In genomic region chr9:21609861-21610260, GRCm38 (mm10) we compare ENCODE assay signal across 13 mouse cellular contexts. TPM values are rescaled to one million over a fixed set of nuclear protein-coding genes. Genes with fewer than 3 reads are reported as not detected.
DNase-seq lines count a peak whose midpoint lies in the region; ATAC-seq lines count a peak whose summit lies in the region.
"Had no signal": no experiment of that assay in that cellular context is flagged by ENCODE, and none has a peak within 500 bp of the region (broad histone marks: within the 10 kb centered on the region; RNA-seq: fewer than 3 reads in every experiment).

No protein-coding gene starts in this region.

- no peaks in the 10 kb centered on the region for H3K36me3 ChIP-seq in liver, embryonic 13.5 days
- H3K36me3 ChIP-seq in heart, embryonic 10.5 days = no peaks in the 10 kb centered on the region
- H3K36me3 ChIP-seq: forebrain, embryonic 12.5 days; hindbrain, embryonic 15.5 days; limb, embryonic 12.5 days; midbrain, embryonic 10.5 days had no signal

- DNase-seq in liver, embryonic 13.5 days = no peak
- DNase-seq in liver = no peak
- DNase-seq in adrenal gland, postnatal 36 days = peak; percentile 68 to 78
- DNase-seq in thymus, postnatal 14 days = peak; percentile 78
- DNase-seq in retina, postnatal 1 day = no peak
- no peak for DNase-seq in heart, embryonic 10.5 days (ENCODE audit: low spot score)
- DNase-seq in left cerebral cortex, adult 11 months (ENCODE audit: low spot score) = no peak
- DNase-seq: kidney, postnatal 36 days had no signal

- H3K4me1 ChIP-seq in liver, embryonic 13.5 days (replicated peaks) = peaks cover 10% of the 10 kb centered on the region
- H3K4me1 ChIP-seq in heart, embryonic 10.5 days = no peaks in the 10 kb centered on the region

- H3K9ac ChIP-seq in liver, embryonic 13.5 days = no peak overlapping the region
- H3K9ac ChIP-seq: forebrain, embryonic 12.5 days; hindbrain, embryonic 15.5 days; limb, embryonic 12.5 days had no signal

- H3K27ac ChIP-seq in liver, embryonic 13.5 days = no peak overlapping the region
- H3K27ac ChIP-seq in heart, embryonic 10.5 days = no peak overlapping the region
- H3K27ac ChIP-seq: forebrain, embryonic 12.5 days; hindbrain, embryonic 15.5 days; limb, embryonic 12.5 days; midbrain, embryonic 10.5 days had no signal

- no peaks in the 10 kb centered on the region for H3K27me3 ChIP-seq in liver, embryonic 13.5 days
- no peaks in the 10 kb centered on the region for H3K27me3 ChIP-seq in heart, embryonic 10.5 days (ENCODE audit: insufficient read depth, poor library complexity, severe bottlenecking)
- H3K27me3 ChIP-seq: forebrain, embryonic 12.5 days; hindbrain, embryonic 15.5 days; limb, embryonic 12.5 days had no signal

- 69% methylated on average over 1 of the region's 1 CpGs for WGBS in liver, embryonic 13.5 days (ENCODE audit: insufficient replicate concordance)
- 74% methylated on average over 1 of the region's 1 CpGs for WGBS in heart, embryonic 10.5 days

- no peaks in the 10 kb centered on the region for H3K9me3 ChIP-seq in liver, embryonic 13.5 days (replicated peaks)
- H3K9me3 ChIP-seq in heart, embryonic 10.5 days = no peaks in the 10 kb centered on the region
- H3K9me3 ChIP-seq: forebrain, embryonic 12.5 days; hindbrain, embryonic 15.5 days; limb, embryonic 12.5 days; midbrain, embryonic 10.5 days had no signal

- no peak overlapping the region for H3K4me2 ChIP-seq in liver, embryonic 13.5 days
- H3K4me2 ChIP-seq: forebrain, embryonic 12.5 days; hindbrain, embryonic 15.5 days; limb, embryonic 12.5 days had no signal

- peak; percentile 50; the same call in 1 of the 2 replicates for ATAC-seq in liver, embryonic 13.5 days (ENCODE audit: low read depth)
- ATAC-seq in megakaryocyte progenitor cell, adult 5-6 weeks (replicated peaks; ENCODE audit: poor library complexity) = peak; percentile 99

- no peak overlapping the region for H3K4me3 ChIP-seq in liver, embryonic 13.5 days (replicated peaks)
- no peak overlapping the region for H3K4me3 ChIP-seq in heart, embryonic 10.5 days
- H3K4me3 ChIP-seq: forebrain, embryonic 12.5 days; hindbrain, embryonic 15.5 days; limb, embryonic 12.5 days; midbrain, embryonic 10.5 days had no signal

RNA-seq across cellular contexts. Expression of gene Smarca4, which starts 6.1 kb away (rescaled TPM):
- polyA plus RNA-seq in liver, embryonic 13.5 days (2015; fragmentation: Nextera tagmentation; extraction: Ambion mirVana) = 26.5 and 29.5 TPM in 2 replicates
- 10 to 100 TPM; 74.6 to 80.8 TPM for total RNA-seq in adrenal gland, postnatal 36 days (2021)
- total RNA-seq in megakaryocyte progenitor cell, adult 5-6 weeks (2015) = 58.8 and 63.2 TPM in 2 replicates
- total RNA-seq in megakaryocyte progenitor cell, adult 5-6 weeks (2017) = 64.0 and 71.1 TPM in 2 replicates
- polyA plus RNA-seq in heart, embryonic 10.5 days (2016; fragmentation: Nextera tagmentation; extraction: Ambion mirVana) = 91.1 and 113 TPM in 2 replicates

RNA-seq across cellular contexts. Expression of gene Yipf2, which starts 17.2 kb away (rescaled TPM):
- polyA plus RNA-seq in liver, embryonic 13.5 days (2015; fragmentation: Nextera tagmentation; extraction: Ambion mirVana) = 8.8 and 10.2 TPM in 2 replicates
- total RNA-seq in adrenal gland, postnatal 36 days (2021) = 10 to 100 TPM; 23.3 to 39.1 TPM
- 5.3 and 6.6 TPM in 2 replicates for total RNA-seq in megakaryocyte progenitor cell, adult 5-6 weeks (2015)
- total RNA-seq in megakaryocyte progenitor cell, adult 5-6 weeks (2017) = 15.5 and 19.0 TPM in 2 replicates
- 17.1 and 22.8 TPM in 2 replicates for polyA plus RNA-seq in heart, embryonic 10.5 days (2016; fragmentation: Nextera tagmentation; extraction: Ambion mirVana)

RNA-seq across cellular contexts. Expression of gene Timm29, which starts 17.3 kb away (rescaled TPM):
- 17.7 and 21.5 TPM in 2 replicates for polyA plus RNA-seq in liver, embryonic 13.5 days (2015; fragmentation: Nextera tagmentation; extraction: Ambion mirVana)
- total RNA-seq in adrenal gland, postnatal 36 days (2021) = 10 to 100 TPM; 57.4 to 68.8 TPM
- 43.8 and 44.9 TPM in 2 replicates for total RNA-seq in megakaryocyte progenitor cell, adult 5-6 weeks (2015)
- total RNA-seq in megakaryocyte progenitor cell, adult 5-6 weeks (2017) = 52.1 and 63.7 TPM in 2 replicates
- 27.4 and 33.3 TPM in 2 replicates for polyA plus RNA-seq in heart, embryonic 10.5 days (2016; fragmentation: Nextera tagmentation; extraction: Ambion mirVana)

Comparison
In these comparisons a context has a peak if more than half of its experiments do, and no peak if none do; other contexts are left out.
1. DNase-seq: peak in adrenal gland, postnatal 36 days (2 of 2) and thymus, postnatal 14 days (single experiment); none in liver, embryonic 13.5 days (single experiment), liver (single experiment), retina, postnatal 1 day (single experiment), heart, embryonic 10.5 days (single experiment) and left cerebral cortex, adult 11 months (single experiment).